Mouse (Mus musculus): Measurements from ENCODE around the gene Pou2f2. TPM values are rescaled to one million over a fixed set of nuclear protein-coding genes. Genes with fewer than 3 reads are reported as not detected.

The Pou2f2 gene
- polyA plus RNA-seq, 1 experiment from 2014 or later = 17.0 TPM

DNA sequence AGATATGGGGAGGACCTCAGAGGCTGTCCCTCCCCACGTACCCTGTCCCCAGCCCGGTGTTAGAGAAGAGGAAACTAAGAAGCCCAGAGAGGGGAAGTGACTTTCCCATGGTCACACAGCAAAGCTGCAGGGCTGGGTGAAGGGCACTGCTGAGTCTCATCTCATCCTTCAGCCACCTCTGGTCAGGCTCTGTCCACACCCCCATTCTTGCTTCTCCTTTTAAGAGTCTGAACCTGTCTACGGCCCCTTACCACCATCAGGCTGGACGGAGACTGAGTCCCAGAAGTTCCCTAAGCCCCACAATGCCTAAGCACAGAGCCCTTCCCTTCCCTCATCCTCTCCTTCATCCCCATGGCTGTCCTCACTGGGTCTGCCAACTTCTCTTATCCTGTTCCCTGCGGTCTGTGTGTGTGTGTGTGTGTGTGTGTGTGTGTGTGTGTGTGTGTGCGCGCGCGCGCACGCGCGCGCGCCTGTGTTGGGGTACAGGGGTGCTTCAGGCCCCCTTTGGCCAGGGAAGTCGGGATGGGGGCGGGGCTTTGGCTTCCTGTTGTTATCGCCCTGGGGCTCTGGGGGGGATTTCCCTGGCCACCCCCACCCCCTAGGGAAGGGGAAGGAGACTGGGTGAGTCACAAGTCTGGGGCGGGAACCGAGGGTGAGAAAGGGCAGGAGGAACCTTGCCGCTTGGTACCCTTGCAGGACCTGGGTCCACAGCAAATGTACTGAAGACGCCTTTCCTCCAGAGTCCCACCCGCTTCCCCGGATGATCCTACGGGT is 59.3 kb downstream of the Pou2f2 start:
- Histone ChIP-seq H3K9ac (replicated peaks; ENCODE audit: low read depth, low read length) (no peak overlapping the region), H3K36me3 (ENCODE audit: control insufficient read depth, insufficient read depth) (no peaks in the 10 kb centered on the region), H3K4me2 (ENCODE audit: low read length) (no peak overlapping the region), H3K27ac (ENCODE audit: low read length) (no peak overlapping the region), H3K4me3 (replicated peaks; ENCODE audit: low read length) (no peak overlapping the region), H3K9me3 (ENCODE audit: control insufficient read depth, low read length) (no peaks in the 10 kb centered on the region), H3K4me1 (replicated peaks; ENCODE audit: control insufficient read depth, insufficient read depth, low read length) (no peaks in the 10 kb centered on the region), H3K27me3 (replicated peaks; ENCODE audit: control insufficient read depth, insufficient read depth, low read length) (no peaks in the 10 kb centered on the region)
- ATAC-seq = no peak
- 79% methylated on average over 15 of the region's 25 CpGs for WGBS

DNA sequence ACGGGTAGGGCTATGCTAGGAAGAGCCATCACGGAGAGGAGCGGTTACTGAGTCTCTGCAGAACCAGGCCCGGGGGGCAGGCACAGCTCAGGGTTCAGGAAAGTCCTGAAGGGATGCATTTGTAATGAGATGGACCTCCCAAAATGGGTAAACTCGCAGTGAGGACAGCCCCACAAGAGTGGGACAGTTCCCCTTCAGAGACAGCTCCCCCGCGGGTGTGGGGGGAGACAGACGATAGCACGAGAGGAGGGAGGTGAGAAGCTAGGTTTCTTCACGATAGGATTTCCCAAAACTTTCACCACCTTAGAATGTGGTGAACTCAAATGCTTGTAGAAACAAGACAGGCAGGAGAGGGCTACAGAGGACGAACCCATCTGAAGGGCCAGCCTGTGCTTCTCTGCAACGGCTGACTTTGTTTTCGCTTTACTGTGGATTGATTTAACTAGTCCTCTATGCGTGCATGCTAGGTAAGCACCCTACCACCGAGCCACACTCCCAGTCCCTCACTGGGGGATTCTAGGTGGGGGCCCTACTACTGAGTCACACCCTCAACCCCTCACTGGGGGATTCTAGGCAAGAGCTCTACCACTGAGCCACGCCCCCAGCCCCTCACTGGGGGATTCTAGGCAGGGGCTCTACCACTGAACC is 66.4 kb downstream of the Pou2f2 start:
- 0 out of 2 replicates have a peak, but pooled peaks cover 2% of the 10 kb centered on the region for H3K36me3 ChIP-seq (ENCODE audit: control insufficient read depth, insufficient read depth)
- H3K27ac ChIP-seq (ENCODE audit: low read length) = no peak overlapping the region
- 88% methylated on average over 16 of the region's 16 CpGs for WGBS
- H3K4me2 ChIP-seq (ENCODE audit: low read length) = no peak overlapping the region
- no peaks in the 10 kb centered on the region for H3K27me3 ChIP-seq (replicated peaks; ENCODE audit: control insufficient read depth, insufficient read depth, low read length)
- ATAC-seq = no peak
- no peaks in the 10 kb centered on the region for H3K4me1 ChIP-seq (replicated peaks; ENCODE audit: control insufficient read depth, insufficient read depth, low read length)
- H3K9me3 ChIP-seq (ENCODE audit: control insufficient read depth, low read length) = no peaks in the 10 kb centered on the region
- no peak overlapping the region for H3K9ac ChIP-seq (replicated peaks; ENCODE audit: low read depth, low read length)
- no peak overlapping the region for H3K4me3 ChIP-seq (replicated peaks; ENCODE audit: low read length)

DNA sequence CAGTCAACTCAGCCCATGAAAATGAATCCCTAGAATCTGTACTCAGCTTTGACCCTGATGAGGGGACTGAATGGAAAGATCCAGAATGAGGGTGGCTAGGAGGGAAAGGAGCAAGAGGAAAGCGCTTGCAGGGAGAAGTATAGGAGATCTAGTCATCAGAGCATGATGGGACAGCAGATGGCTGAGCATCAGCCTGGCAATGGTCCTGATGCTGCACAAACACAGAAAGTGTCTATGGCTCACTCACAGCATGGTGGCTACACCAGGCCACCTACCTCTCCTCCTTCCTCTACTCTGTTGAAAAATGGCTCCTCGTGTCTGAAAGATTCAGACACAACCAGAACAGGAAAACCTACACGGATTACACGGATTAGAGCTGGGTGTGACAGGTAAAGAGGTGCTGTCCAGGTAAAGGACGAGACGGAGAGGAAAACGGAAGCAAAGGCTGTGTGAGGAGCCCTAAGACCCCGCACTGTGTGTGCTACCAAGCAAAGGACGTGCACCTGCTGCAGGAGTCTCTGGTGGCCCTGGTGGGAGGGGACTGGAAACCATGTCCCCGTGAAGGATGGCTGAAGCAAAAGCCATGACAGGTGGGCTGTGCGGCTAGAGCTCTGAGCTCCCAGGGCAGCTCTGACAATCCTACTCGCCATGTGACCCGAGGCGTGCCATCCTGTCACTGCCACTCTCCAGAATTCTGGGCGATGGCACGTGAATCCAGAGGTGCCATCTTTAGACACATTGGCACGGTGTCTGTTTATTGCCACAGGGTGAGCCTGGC is 67.2 kb downstream of the Pou2f2 start:
- 88% methylated on average over 17 of the region's 17 CpGs for WGBS
- no peaks in the 10 kb centered on the region for H3K27me3 ChIP-seq (replicated peaks; ENCODE audit: control insufficient read depth, insufficient read depth, low read length)
- H3K36me3 ChIP-seq (ENCODE audit: control insufficient read depth, insufficient read depth) = 0 out of 2 replicates have a peak, but pooled peaks cover 2% of the 10 kb centered on the region
- H3K4me3 ChIP-seq (replicated peaks; ENCODE audit: low read length) = no peak overlapping the region
- H3K27ac ChIP-seq (ENCODE audit: low read length) = no peak overlapping the region
- H3K4me1 ChIP-seq (replicated peaks; ENCODE audit: control insufficient read depth, insufficient read depth, low read length) = no peaks in the 10 kb centered on the region
- no peak for ATAC-seq
- H3K9me3 ChIP-seq (ENCODE audit: control insufficient read depth, low read length) = no peaks in the 10 kb centered on the region
- H3K4me2 ChIP-seq (ENCODE audit: low read length) = no peak overlapping the region
- H3K9ac ChIP-seq (replicated peaks; ENCODE audit: low read depth, low read length) = no peak overlapping the region

DNA sequence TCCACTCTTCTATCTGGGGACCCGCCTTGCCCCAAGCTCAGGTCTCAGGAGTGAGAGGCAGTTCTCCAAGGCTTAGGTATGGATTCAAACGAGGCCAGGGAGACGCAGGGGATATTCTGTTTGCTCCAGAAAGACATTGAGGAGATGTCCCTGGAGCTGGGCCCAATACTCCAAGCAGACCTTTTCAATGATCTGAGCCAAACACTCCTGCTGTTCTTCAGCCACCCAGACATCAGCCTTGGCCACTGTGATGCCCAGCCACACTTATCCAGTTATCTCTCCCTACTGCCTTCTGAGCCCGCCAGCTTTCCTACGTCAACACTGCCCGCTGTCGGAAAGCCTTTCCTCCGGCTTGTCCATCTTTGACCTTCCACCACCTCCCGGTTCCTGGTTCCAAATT is 69.2 kb downstream of the Pou2f2 start:
- no peak for ATAC-seq
- Histone ChIP-seq H3K4me3 (replicated peaks; ENCODE audit: low read length) (no peak overlapping the region), H3K4me2 (ENCODE audit: low read length) (no peak overlapping the region), H3K27ac (ENCODE audit: low read length) (no peak overlapping the region), H3K9me3 (ENCODE audit: control insufficient read depth, low read length) (no peaks in the 10 kb centered on the region), H3K4me1 (replicated peaks; ENCODE audit: control insufficient read depth, insufficient read depth, low read length) (no peaks in the 10 kb centered on the region), H3K27me3 (replicated peaks; ENCODE audit: control insufficient read depth, insufficient read depth, low read length) (no peaks in the 10 kb centered on the region), H3K36me3 (ENCODE audit: control insufficient read depth, insufficient read depth) (0 out of 2 replicates have a peak, but pooled peaks cover 2% of the 10 kb centered on the region), H3K9ac (replicated peaks; ENCODE audit: low read depth, low read length) (no peak overlapping the region)
- WGBS = 91% methylated on average over 9 of the region's 9 CpGs

DNA sequence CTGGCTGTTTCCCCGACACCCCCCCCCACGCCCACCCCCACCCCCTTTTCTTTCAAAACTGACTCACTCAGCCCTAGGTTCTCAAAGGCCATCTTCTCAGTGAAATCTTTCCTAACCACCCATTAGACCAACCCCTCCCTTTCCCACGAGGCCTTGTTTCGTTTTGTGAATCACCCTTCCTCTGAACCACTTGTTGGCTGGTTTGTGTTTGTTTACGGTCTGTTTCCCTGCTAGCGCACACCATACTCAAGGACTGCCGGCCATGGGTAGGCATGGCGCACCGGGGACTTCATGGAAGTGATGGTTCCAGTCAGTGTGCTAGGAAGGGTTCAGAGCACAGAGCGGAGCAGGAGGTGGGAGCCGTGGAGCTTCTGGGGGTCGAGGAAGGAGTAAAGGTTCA is 70.2 kb downstream of the Pou2f2 start:
- ATAC-seq = no peak

DNA sequence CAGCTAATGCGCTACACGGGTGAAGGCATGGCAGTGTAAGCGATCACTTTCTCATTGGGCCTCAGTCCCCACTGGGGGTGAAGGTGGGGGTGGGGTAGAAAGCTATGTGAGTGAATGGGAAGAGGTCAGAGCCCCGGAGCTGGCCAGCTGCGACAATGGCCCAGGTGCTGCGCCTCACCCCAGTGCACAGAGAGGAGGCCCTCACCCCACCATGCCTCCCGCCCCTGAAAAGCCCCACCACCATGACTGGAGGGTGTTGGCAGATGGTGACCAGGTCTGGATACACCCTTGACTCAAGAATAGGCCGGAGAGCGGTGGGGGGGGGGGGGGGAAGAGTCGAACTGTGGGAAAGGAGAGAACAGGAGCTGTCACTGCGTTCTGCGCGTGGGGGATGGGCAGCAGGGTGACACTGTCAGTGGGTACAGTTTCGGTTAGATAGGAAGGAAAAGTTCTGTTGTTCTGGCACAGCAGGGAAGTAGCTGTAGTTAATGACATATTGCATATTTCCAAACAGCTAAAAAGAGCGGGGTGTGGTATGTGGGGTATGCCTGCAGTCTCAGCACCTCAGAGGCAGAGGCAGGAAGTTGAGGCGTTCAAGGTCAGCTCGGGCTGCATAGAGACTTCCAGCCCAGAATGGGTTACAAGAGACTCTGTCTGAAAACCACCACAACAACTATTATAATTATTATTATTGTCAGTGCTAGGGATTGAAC is 72.6 kb downstream of the Pou2f2 start:
- Histone ChIP-seq H3K27ac (ENCODE audit: low read length) (no peak overlapping the region), H3K4me2 (ENCODE audit: low read length) (no peak overlapping the region), H3K4me3 (replicated peaks; ENCODE audit: low read length) (no peak overlapping the region), H3K4me1 (replicated peaks; ENCODE audit: control insufficient read depth, insufficient read depth, low read length) (no peaks in the 10 kb centered on the region), H3K9me3 (ENCODE audit: control insufficient read depth, low read length) (no peaks in the 10 kb centered on the region), H3K9ac (replicated peaks; ENCODE audit: low read depth, low read length) (no peak overlapping the region), H3K27me3 (replicated peaks; ENCODE audit: control insufficient read depth, insufficient read depth, low read length) (no peaks in the 10 kb centered on the region), H3K36me3 (ENCODE audit: control insufficient read depth, insufficient read depth) (no peaks in the 10 kb centered on the region)
- no peak for ATAC-seq
- WGBS = 61% methylated on average over 16 of the region's 17 CpGs

More for the DNA sequence above, 70.2 kb downstream of the Pou2f2 start:
- Histone ChIP-seq H3K9me3 (ENCODE audit: control insufficient read depth, low read length) (no peaks in the 10 kb centered on the region), H3K27ac (ENCODE audit: low read length) (no peak overlapping the region), H3K27me3 (replicated peaks; ENCODE audit: control insufficient read depth, insufficient read depth, low read length) (no peaks in the 10 kb centered on the region), H3K36me3 (ENCODE audit: control insufficient read depth, insufficient read depth) (no peaks in the 10 kb centered on the region), H3K4me1 (replicated peaks; ENCODE audit: control insufficient read depth, insufficient read depth, low read length) (no peaks in the 10 kb centered on the region), H3K9ac (replicated peaks; ENCODE audit: low read depth, low read length) (no peak overlapping the region), H3K4me3 (replicated peaks; ENCODE audit: low read length) (no peak overlapping the region), H3K4me2 (ENCODE audit: low read length) (no peak overlapping the region)
- WGBS = 80% methylated on average over 12 of the region's 12 CpGs

DNA sequence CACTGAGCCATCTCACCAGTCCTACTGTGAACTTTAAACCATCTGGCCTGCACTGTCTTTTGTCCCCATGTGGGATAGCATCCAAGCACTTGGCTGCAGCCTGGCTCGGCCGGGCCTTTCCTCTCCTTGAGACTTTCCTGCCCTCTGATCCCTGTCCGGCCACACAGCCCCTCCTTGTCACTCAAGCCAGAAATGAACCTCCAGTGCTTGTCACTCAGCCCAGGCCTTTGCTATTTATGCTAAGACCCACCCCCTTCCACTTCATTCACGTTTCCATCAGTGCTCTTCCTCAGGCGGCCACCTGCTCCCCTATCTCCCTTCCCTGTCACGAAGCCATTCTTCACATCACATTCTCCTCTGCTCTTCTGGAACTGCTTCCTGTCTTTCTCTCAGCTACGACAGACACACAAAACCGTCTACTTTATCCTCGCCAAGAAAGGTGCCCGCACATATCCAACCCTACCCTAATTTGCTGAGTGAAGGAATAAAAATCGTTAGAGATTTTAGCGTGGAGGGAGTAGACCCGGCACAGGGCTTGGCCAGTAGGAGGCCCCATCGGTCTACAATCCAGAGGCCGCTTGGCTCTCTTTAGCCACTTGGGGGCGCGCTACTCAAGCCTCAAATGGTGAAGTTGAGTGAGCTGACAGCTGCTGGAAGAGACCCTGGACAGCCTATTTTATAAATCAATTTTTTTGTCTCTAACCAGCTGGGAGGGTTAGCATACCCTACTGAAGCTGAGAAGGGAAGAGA is 73.9 kb downstream of the Pou2f2 start:
- peak; percentile 63 for ATAC-seq
- 18% methylated on average over 17 of the region's 17 CpGs for WGBS
- no peak overlapping the region for H3K4me2 ChIP-seq (ENCODE audit: low read length)
- no peaks in the 10 kb centered on the region for H3K27me3 ChIP-seq (replicated peaks; ENCODE audit: control insufficient read depth, insufficient read depth, low read length)
- H3K9me3 ChIP-seq (ENCODE audit: control insufficient read depth, low read length) = no peaks in the 10 kb centered on the region
- H3K27ac ChIP-seq (ENCODE audit: low read length) = no peak overlapping the region
- no peak overlapping the region for H3K9ac ChIP-seq (replicated peaks; ENCODE audit: low read depth, low read length)
- no peak overlapping the region for H3K4me3 ChIP-seq (replicated peaks; ENCODE audit: low read length)
- H3K4me1 ChIP-seq (replicated peaks; ENCODE audit: control insufficient read depth, insufficient read depth, low read length) = no peaks in the 10 kb centered on the region
- H3K36me3 ChIP-seq (ENCODE audit: control insufficient read depth, insufficient read depth) = no peaks in the 10 kb centered on the region

DNA sequence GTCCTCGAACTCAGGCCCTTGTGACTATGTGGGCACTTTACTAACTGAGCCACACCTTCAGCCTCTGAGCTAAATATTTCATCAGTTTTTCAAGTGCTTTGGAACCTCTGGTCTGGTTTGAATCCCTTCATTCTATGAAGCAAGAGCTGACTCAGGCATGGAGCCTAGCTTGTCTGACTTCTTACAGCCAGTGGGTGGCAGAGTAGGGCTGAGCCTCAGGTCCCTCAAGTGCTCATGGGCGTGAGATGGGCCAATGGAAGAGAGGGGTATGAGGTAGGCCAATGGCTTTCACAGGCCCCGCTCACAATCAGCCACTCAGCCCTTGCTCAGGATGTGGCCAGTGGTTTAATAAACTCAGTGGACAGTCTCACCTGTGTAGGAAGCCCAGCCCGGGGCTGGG is 79.9 kb downstream of the Pou2f2 start:
- no peak for ATAC-seq
- H3K4me3 ChIP-seq (replicated peaks; ENCODE audit: low read length) = no peak overlapping the region
- H3K4me1 ChIP-seq (replicated peaks; ENCODE audit: control insufficient read depth, insufficient read depth, low read length) = no peaks in the 10 kb centered on the region
- no peaks in the 10 kb centered on the region for H3K9me3 ChIP-seq (ENCODE audit: control insufficient read depth, low read length)
- H3K27me3 ChIP-seq (replicated peaks; ENCODE audit: control insufficient read depth, insufficient read depth, low read length) = no peaks in the 10 kb centered on the region
- H3K4me2 ChIP-seq (ENCODE audit: low read length) = no peak overlapping the region
- H3K36me3 ChIP-seq (ENCODE audit: control insufficient read depth, insufficient read depth) = 0 out of 2 replicates have a peak, but pooled peaks cover 12% of the 10 kb centered on the region
- no peak overlapping the region for H3K9ac ChIP-seq (replicated peaks; ENCODE audit: low read depth, low read length)
- H3K27ac ChIP-seq (ENCODE audit: low read length) = no peak overlapping the region
- 52% methylated on average over 4 of the region's 4 CpGs for WGBS
